Mouse (Mus musculus) kidney, embryonic 14.5 days (tissue): ENCODE measurements around the gene Spink2. TPM values are rescaled to one million over a fixed set of nuclear protein-coding genes. Genes with fewer than 3 reads are reported as not detected.

Experiments used
- ATAC-seq: fragments of 200-750 bp; cut with Nextera tagmentation; 2 replicates; pipeline ENCODE4 v1.8.0; 2017; ENCODE audit warnings: moderate number of reproducible peaks, mild to moderate bottlenecking, moderate TSS enrichment, moderate library complexity; ENCODE audit not compliant: low FRiP score, low TSS enrichment
- H3K27ac ChIP-seq: fragments of 300-500 bp; sonication (generic); 2 replicates; pipeline ENCODE4 v1.5.1; 2014; ENCODE audit warnings: low read depth, mild to moderate bottlenecking, low read length, moderate library complexity, mixed read lengths
- H3K27me3 ChIP-seq: fragments of 300-500 bp; sonication (generic); 2 replicates; pipeline ENCODE4 v1.6.1; 2014; ENCODE audit warnings: mild to moderate bottlenecking, low read length; ENCODE audit not compliant: control insufficient read depth, insufficient read depth
- H3K36me3 ChIP-seq: fragments of 300-500 bp; sonication (generic); 2 replicates; pipeline ENCODE4 v1.6.1; 2014; ENCODE audit warnings: low read length, mixed read lengths; ENCODE audit not compliant: control insufficient read depth, insufficient read depth
- H3K4me1 ChIP-seq: fragments of 300-500 bp; sonication (generic); 2 replicates; pipeline ENCODE4 v1.6.1; 2014; ENCODE audit warnings: low read length, mixed read lengths; ENCODE audit not compliant: control insufficient read depth, insufficient read depth
- H3K4me2 ChIP-seq: fragments of 300-500 bp; sonication (generic); replicated peaks from 2 replicates; pipeline ENCODE4 v1.6.1; 2014; ENCODE audit warnings: low read depth, mild to moderate bottlenecking, low read length
- H3K4me3 ChIP-seq: fragments of 300-500 bp; sonication (generic); 2 replicates; pipeline ENCODE4 v1.5.1; 2014; ENCODE audit warnings: mild to moderate bottlenecking, low read length
- H3K9ac ChIP-seq: fragments of 300-500 bp; sonication (generic); 2 replicates; pipeline ENCODE4 v1.6.1; 2014; ENCODE audit warnings: low read depth, mild to moderate bottlenecking, low read length, moderate library complexity
- H3K9me3 ChIP-seq: fragments of 300-500 bp; sonication (generic); 2 replicates; pipeline ENCODE4 v1.6.1; 2016; ENCODE audit warnings: low read length; ENCODE audit not compliant: control insufficient read depth
- whole genome bisulfite sequencing: fragments of 180-500 bp; shearing (Covaris S2); extraction: QIAGEN DNeasy Blood & Tissue Kit; methylation state at CpG from one replicate; pipeline ENCODE4 v1.1.7; 2014; 5-methylcytosine and 5-hydroxymethylcytosine counted together
- polyA plus RNA-seq: library from polyadenylated mRNA; unstranded; fragments of >200 nt; fragmentation: Nextera tagmentation; extraction: Ambion mirVana; gene quantifications from 2 replicates; pipeline ENCODE4 v1.2.1, GENCODE M21; 2014

Spink2 gene
- 1.6 and 1.7 TPM in 2 replicates for polyA plus RNA-seq

- H3K9ac ChIP-seq = no peak within 1 kb of the TSS
- no peaks in the 10 kb centered on the region for H3K9me3 ChIP-seq
- no peak within 1 kb of the TSS for H3K27ac ChIP-seq
- no peaks in the 10 kb centered on the region for H3K4me1 ChIP-seq
- peak; percentile 88 for ATAC-seq
- H3K27me3 ChIP-seq = no peaks in the 10 kb centered on the region
- H3K4me3 ChIP-seq = peak within 1 kb of the TSS; percentile 19
- WGBS = 4% methylated on average over 18 of the region's 18 CpGs
- H3K36me3 ChIP-seq = no peaks in the 10 kb centered on the region
- H3K4me2 ChIP-seq = peak within 1 kb of the TSS; percentile 46
Measured at GRCm38 (mm10) chr5:77211236-77211635, at the start of gene Spink2. TSS of gene Spink2 (minus strand) at chr5:77211471.

GRCm38 (mm10) chr5:77260141-77260540, 48.9 kb upstream of the Spink2 start:
- H3K9me3 ChIP-seq = no peaks in the 10 kb centered on the region
- H3K4me2 ChIP-seq = no peak overlapping the region
- 36% methylated on average over 6 of the region's 6 CpGs for WGBS
- no peaks in the 10 kb centered on the region for H3K27me3 ChIP-seq
- ATAC-seq = no peak
- no peak overlapping the region for H3K4me3 ChIP-seq
- H3K9ac ChIP-seq = no peak overlapping the region
- no peak overlapping the region for H3K27ac ChIP-seq
- H3K36me3 ChIP-seq = no peaks in the 10 kb centered on the region
- H3K4me1 ChIP-seq = no peaks in the 10 kb centered on the region

- no peak overlapping the region for H3K27ac ChIP-seq
- H3K4me1 ChIP-seq = no peaks in the 10 kb centered on the region
- no peak overlapping the region for H3K4me2 ChIP-seq
- no peaks in the 10 kb centered on the region for H3K9me3 ChIP-seq
- H3K9ac ChIP-seq = no peak overlapping the region
- H3K27me3 ChIP-seq = no peaks in the 10 kb centered on the region
- no peaks in the 10 kb centered on the region for H3K36me3 ChIP-seq
- ATAC-seq = no peak
- H3K4me3 ChIP-seq = no peak overlapping the region
Measured at GRCm38 (mm10) chr5:77259315-77259714, 48.0 kb upstream of the Spink2 start.

- Histone ChIP-seq H3K4me3 (no peak overlapping the region), H3K27me3 (no peaks in the 10 kb centered on the region), H3K4me2 (no peak overlapping the region), H3K9ac (no peak overlapping the region), H3K4me1 (no peaks in the 10 kb centered on the region), H3K27ac (no peak overlapping the region), H3K9me3 (no peaks in the 10 kb centered on the region), H3K36me3 (no peaks in the 10 kb centered on the region)
- 74% methylated on average over 3 of the region's 3 CpGs for WGBS
- no peak for ATAC-seq
Measured at GRCm38 (mm10) chr5:77257603-77258002, 46.3 kb upstream of the Spink2 start.

- Histone ChIP-seq H3K27me3 (no peaks in the 10 kb centered on the region), H3K9ac (no peak overlapping the region), H3K4me1 (no peaks in the 10 kb centered on the region), H3K27ac (no peak overlapping the region), H3K4me3 (no peak overlapping the region), H3K9me3 (no peaks in the 10 kb centered on the region), H3K4me2 (no peak overlapping the region), H3K36me3 (no peaks in the 10 kb centered on the region)
- no peak for ATAC-seq
- 81% methylated on average over 3 of the region's 3 CpGs for WGBS
Measured at GRCm38 (mm10) chr5:77254402-77254801, 43.1 kb upstream of the Spink2 start.

- Histone ChIP-seq H3K27ac (no peak overlapping the region), H3K9me3 (no peaks in the 10 kb centered on the region), H3K4me2 (no peak overlapping the region), H3K4me3 (no peak overlapping the region), H3K9ac (no peak overlapping the region), H3K27me3 (no peaks in the 10 kb centered on the region), H3K36me3 (no peaks in the 10 kb centered on the region), H3K4me1 (no peaks in the 10 kb centered on the region)
- no peak for ATAC-seq
- 80% methylated on average over 1 of the region's 1 CpGs for WGBS
Measured at GRCm38 (mm10) chr5:77253154-77253553, 41.9 kb upstream of the Spink2 start.

- Histone ChIP-seq H3K9me3 (no peaks in the 10 kb centered on the region), H3K4me3 (no peak overlapping the region), H3K4me2 (no peak overlapping the region), H3K36me3 (no peaks in the 10 kb centered on the region), H3K4me1 (no peaks in the 10 kb centered on the region), H3K9ac (no peak overlapping the region), H3K27ac (no peak overlapping the region), H3K27me3 (no peaks in the 10 kb centered on the region)
- ATAC-seq = no peak
- WGBS = 63% methylated on average over 8 of the region's 8 CpGs
Measured at GRCm38 (mm10) chr5:77252115-77252827, 41.0 kb upstream of the Spink2 start.

- ATAC-seq = no peak
- no peak overlapping the region for H3K4me2 ChIP-seq
- WGBS = 34% methylated on average over 5 of the region's 5 CpGs
- H3K36me3 ChIP-seq = no peaks in the 10 kb centered on the region
- H3K4me3 ChIP-seq = no peak overlapping the region
- no peak overlapping the region for H3K27ac ChIP-seq
- H3K4me1 ChIP-seq = no peaks in the 10 kb centered on the region
- no peak overlapping the region for H3K9ac ChIP-seq
- H3K9me3 ChIP-seq = no peaks in the 10 kb centered on the region
- no peaks in the 10 kb centered on the region for H3K27me3 ChIP-seq
Measured at GRCm38 (mm10) chr5:77251656-77252055, 40.4 kb upstream of the Spink2 start.

- no peak overlapping the region for H3K4me3 ChIP-seq
- H3K9ac ChIP-seq = no peak overlapping the region
- peaks cover 7% of the 10 kb centered on the region; the same call in 1 of the 2 replicates for H3K4me1 ChIP-seq
- H3K4me2 ChIP-seq = no peak overlapping the region
- H3K27me3 ChIP-seq = no peaks in the 10 kb centered on the region
- H3K36me3 ChIP-seq = no peaks in the 10 kb centered on the region
- no peaks in the 10 kb centered on the region for H3K9me3 ChIP-seq
- WGBS = 66% methylated on average over 9 of the region's 9 CpGs
- ATAC-seq = no peak
- no peak overlapping the region for H3K27ac ChIP-seq
Measured at GRCm38 (mm10) chr5:77250083-77250482, 38.8 kb upstream of the Spink2 start.
